ENCODE assay signal across 28 mouse cellular contexts in genomic region chr7:24862853-24863252, GRCm38 (mm10). TPM values are rescaled to one million over a fixed set of nuclear protein-coding genes. Genes with fewer than 3 reads are reported as not detected.
"Had no signal": no experiment of that assay in that cellular context is flagged by ENCODE, and none has a peak within 500 bp of the region (broad histone marks: within the 10 kb centered on the region; RNA-seq: fewer than 3 reads in every experiment).

No protein-coding gene starts in this region.

- H3K36me3 ChIP-seq: limb, embryonic 10.5 days; limb, embryonic 13.5 days; midbrain, embryonic 13.5 days had no signal

- H3K4me1 ChIP-seq: limb, embryonic 10.5 days; limb, embryonic 13.5 days; midbrain, embryonic 13.5 days had no signal

- DNase-seq: kidney, adult 11 months; kidney, adult 9 months; kidney, postnatal 14 days; kidney, postnatal 4 days; lung, adult 2 months; lung, postnatal 14 days; lung, postnatal 4 days; thymus, adult 2 months; thymus, postnatal 25 days had no signal

- H3K9ac ChIP-seq: limb, embryonic 13.5 days; midbrain, embryonic 13.5 days had no signal

- H3K9me3 ChIP-seq: limb, embryonic 10.5 days; limb, embryonic 13.5 days; midbrain, embryonic 13.5 days had no signal

- ATAC-seq: midbrain, embryonic 13.5 days had no signal

- H3K4me3 ChIP-seq: limb, embryonic 10.5 days; limb, embryonic 13.5 days; midbrain, embryonic 13.5 days had no signal

- H3K27ac ChIP-seq: limb, embryonic 10.5 days; limb, embryonic 13.5 days; midbrain, embryonic 13.5 days had no signal

- H3K4me2 ChIP-seq: limb, embryonic 13.5 days; midbrain, embryonic 13.5 days had no signal

RNA-seq across cellular contexts. Expression of gene Gm9844, which starts 0.8 kb away (rescaled TPM):
- total RNA-seq: left cerebral cortex, adult 8-10 months; liver, adult 2 months had no signal
- polyA plus RNA-seq: liver, adult 2 months; small intestine, adult 2 months had no signal

RNA-seq across cellular contexts. Expression of gene Lypd4, which starts 6.9 kb away (rescaled TPM):
- total RNA-seq: layer of hippocampus, adult 18-20 months; layer of hippocampus, postnatal 14 days; left cerebral cortex, adult 8-10 months; left cerebral cortex, postnatal 25 days; liver, adult 2 months; megakaryocyte, adult 5-6 weeks; midbrain, postnatal 0 days had no signal
- polyA plus RNA-seq: intestine, embryonic 14.5 days; kidney, embryonic 16.5 days; limb, embryonic 10.5 days; limb, embryonic 13.5 days; liver, adult 2 months; lung, adult 2 months; lung, embryonic 16.5 days; midbrain, embryonic 13.5 days; neural tube, embryonic 11.5 days; neural tube, embryonic 14.5 days; small intestine, adult 2 months; spleen, adult 2 months; stomach, embryonic 16.5 days; thymus, adult 2 months; urinary bladder, adult 2 months had no signal

RNA-seq across cellular contexts. Expression of gene Dmrtc2, which starts 7.0 kb away (rescaled TPM):
- total RNA-seq: layer of hippocampus, adult 18-20 months; layer of hippocampus, postnatal 14 days; left cerebral cortex, adult 8-10 months; left cerebral cortex, postnatal 25 days; liver, adult 2 months; megakaryocyte, adult 5-6 weeks had no signal
- polyA plus RNA-seq: intestine, embryonic 14.5 days; kidney, embryonic 16.5 days; limb, embryonic 10.5 days; limb, embryonic 13.5 days; liver, adult 2 months; lung, adult 2 months; lung, embryonic 16.5 days; midbrain, embryonic 13.5 days; neural tube, embryonic 11.5 days; neural tube, embryonic 14.5 days; small intestine, adult 2 months; spleen, adult 2 months; stomach, embryonic 16.5 days; thymus, adult 2 months; urinary bladder, adult 2 months had no signal
